Mouse (Mus musculus) megakaryocyte, embryonic 14.5 days (primary cell): ENCODE measurements around the gene Cacng7. TPM values are rescaled to one million over a fixed set of nuclear protein-coding genes. Genes with fewer than 3 reads are reported as not detected.

Experiments
- H3K27me3 ChIP-seq: replicated peaks from 2 replicates; pipeline ENCODE3; 2012; ENCODE audit warnings: inconsistent platforms
- H3K36me3 ChIP-seq: replicated peaks from 2 replicates; pipeline ENCODE3; 2012; ENCODE audit warnings: low read length, inconsistent platforms, mixed read lengths
- H3K4me1 ChIP-seq: 2 replicates; pipeline ENCODE4 v1.6.1; 2012; ENCODE audit warnings: inconsistent platforms
- H3K4me3 ChIP-seq: replicated peaks from 2 replicates; pipeline ENCODE3; 2012; ENCODE audit warnings: moderate library complexity, mild to moderate bottlenecking, inconsistent platforms
- H3K9me3 ChIP-seq: 2 replicates; pipeline ENCODE4 v1.6.1; 2012; ENCODE audit warnings: inconsistent platforms
- FLI1 ChIP-seq: IDR thresholded peaks from 2 replicates; pipeline ENCODE4 v1.6.1; 2012; ENCODE audit warnings: low read length, inconsistent platforms, mixed read lengths
- GATA1 ChIP-seq: IDR thresholded peaks from 3 replicates; pipeline ENCODE4 v1.6.1; 2012; ENCODE audit warnings: mixed read lengths, low read length, inconsistent platforms, borderline replicate concordance
- polyA plus RNA-seq: library from polyadenylated mRNA; stranded (reverse); fragments of >175 nt; gene quantifications from 2 replicates; pipeline ENCODE4 v1.2.3, GENCODE M21; 2012; ENCODE audit warnings: low replicate concordance; ENCODE audit not compliant: insufficient read depth

Cacng7 gene
- polyA plus RNA-seq, 1 experiment = not detected

- peaks cover 5% of the 10 kb centered on the region for H3K27me3 ChIP-seq
- H3K4me1 ChIP-seq = peaks cover 7% of the 10 kb centered on the region; the same call in 1 of the 2 replicates
- no peaks in the 10 kb centered on the region for H3K36me3 ChIP-seq
- H3K4me3 ChIP-seq = no peak overlapping the region
- TF ChIP-seq FLI1 = no peak
- TF ChIP-seq GATA1 = no peak
- H3K9me3 ChIP-seq = no peaks in the 10 kb centered on the region
Measured at GRCm38 (mm10) chr7:3384807-3385319, 52.1 kb downstream of the Cacng7 start.

DNA sequence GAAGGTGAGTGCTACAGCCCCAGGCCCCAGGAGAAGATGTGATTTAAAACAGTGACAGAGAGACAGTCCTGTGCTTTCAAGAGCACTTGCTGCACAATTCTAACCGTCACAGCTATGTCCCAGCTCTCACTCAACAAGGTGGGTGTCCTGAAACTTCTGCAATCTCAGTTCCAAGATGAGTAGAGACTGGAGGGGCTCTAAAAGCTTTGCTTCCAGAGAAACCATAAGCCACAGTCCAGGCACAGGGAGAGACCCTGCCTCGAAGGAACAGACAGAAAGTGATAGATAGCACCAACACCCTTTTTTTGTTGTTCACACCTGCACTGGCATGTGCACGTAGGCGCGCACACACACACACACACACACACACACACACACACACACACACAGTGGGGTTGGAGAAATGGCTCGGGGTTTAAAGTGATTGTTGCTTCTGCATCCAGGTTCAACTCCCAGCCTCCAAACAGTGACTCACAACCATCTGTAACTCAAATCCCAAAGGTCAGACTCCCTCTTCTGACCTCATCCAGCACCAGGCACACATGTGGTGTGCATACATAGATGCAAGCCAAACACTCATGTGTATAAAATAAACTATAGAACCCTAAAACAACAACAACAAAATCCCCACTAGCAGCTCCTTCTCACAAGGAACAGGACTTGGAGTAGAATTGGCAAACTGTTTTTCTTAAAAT, 53.4 kb downstream of the Cacng7 start:
- Histone ChIP-seq H3K9me3 (no peaks in the 10 kb centered on the region), H3K4me1 (peaks cover 19% of the 10 kb centered on the region), H3K27me3 (peaks cover 9% of the 10 kb centered on the region), H3K36me3 (no peaks in the 10 kb centered on the region), H3K4me3 (no peak overlapping the region)
- TF ChIP-seq FLI1 (no peak), GATA1 (no peak)

DNA sequence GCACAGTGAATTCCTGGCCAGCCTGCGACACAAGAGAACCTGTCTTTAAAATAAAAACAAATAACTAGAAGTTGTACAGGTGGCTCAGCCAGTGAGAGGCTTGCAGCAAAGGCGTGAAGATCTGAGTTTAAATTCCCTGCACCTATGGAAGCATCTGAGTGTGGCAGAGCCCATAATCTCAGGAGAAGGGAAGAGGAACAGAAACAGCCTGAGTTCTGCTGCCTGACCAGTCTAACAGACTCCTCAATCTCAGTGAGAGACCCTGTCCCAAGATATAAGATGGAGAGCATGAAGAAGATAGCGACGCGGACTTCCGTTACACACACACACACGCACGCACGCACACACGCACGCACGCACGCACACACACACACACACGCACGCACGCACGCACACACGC, 55.0 kb downstream of the Cacng7 start:
- Histone ChIP-seq H3K4me1 (peaks cover 19% of the 10 kb centered on the region), H3K9me3 (no peaks in the 10 kb centered on the region), H3K36me3 (no peaks in the 10 kb centered on the region), H3K27me3 (peaks cover 19% of the 10 kb centered on the region), H3K4me3 (no peak overlapping the region)
- TF ChIP-seq GATA1 (no peak), FLI1 (no peak)

- TF ChIP-seq FLI1 (no peak), GATA1 (no peak)
- H3K36me3 ChIP-seq = no peaks in the 10 kb centered on the region
- peaks cover 23% of the 10 kb centered on the region for H3K27me3 ChIP-seq
- no peak overlapping the region for H3K4me3 ChIP-seq
- no peaks in the 10 kb centered on the region for H3K9me3 ChIP-seq
- H3K4me1 ChIP-seq = peaks cover 19% of the 10 kb centered on the region
Measured at GRCm38 (mm10) chr7:3388885-3389284, 56.1 kb downstream of the Cacng7 start.

DNA sequence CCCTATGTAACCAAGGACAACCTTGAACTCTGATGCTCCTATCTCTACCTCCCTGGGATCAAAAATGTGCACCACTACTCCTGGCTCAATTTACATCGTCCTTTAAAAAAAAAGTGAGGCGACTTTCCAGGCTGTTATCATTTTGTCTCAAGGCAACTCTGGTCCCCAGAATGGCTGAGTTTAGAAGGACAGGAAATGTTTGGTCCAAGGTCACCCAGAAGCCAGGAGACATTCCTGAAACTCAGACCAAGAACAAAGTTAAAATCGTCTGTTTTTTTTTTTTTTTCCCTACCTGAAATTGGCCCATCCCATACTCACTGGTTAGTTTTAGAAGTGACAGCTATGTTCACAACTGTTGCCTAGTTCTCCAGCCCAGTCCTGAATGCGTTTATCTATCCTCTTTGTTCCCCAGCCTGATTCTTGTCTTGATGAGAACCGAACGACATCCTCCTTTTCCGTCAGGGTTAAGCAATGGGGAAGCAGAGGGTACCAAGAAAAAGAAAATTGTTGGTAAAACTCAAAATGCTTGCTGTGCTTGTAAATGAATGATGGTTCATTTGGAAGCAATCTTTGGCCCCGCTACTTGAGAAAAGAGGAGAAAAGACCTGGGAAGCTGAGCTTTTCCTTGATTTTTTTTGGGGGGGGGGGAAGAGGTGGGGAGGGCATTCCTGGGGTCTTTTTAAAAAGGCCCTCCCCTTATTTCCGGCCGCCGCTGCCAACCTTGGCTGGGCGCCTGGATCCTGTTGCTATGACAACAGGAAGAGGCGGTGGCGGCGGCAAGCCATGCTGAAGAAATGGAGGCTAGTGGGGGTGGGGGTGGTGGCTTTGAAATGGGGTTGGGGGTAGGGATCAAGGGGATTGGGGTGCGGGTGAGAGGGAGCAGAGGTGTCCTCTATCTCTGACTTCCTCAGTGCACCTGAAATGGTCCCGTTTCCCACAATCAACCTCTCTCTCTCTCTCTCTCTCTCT, 57.0 kb downstream of the Cacng7 start:
- no peak for TF ChIP-seq GATA1
- no peak for TF ChIP-seq FLI1
- peaks cover 19% of the 10 kb centered on the region for H3K4me1 ChIP-seq
- peaks cover 23% of the 10 kb centered on the region for H3K27me3 ChIP-seq
- no peaks in the 10 kb centered on the region for H3K9me3 ChIP-seq
- no peak overlapping the region for H3K4me3 ChIP-seq
- no peaks in the 10 kb centered on the region for H3K36me3 ChIP-seq

- no peaks in the 10 kb centered on the region for H3K36me3 ChIP-seq
- no peak for TF ChIP-seq GATA1
- TF ChIP-seq FLI1 = no peak
- H3K9me3 ChIP-seq = no peaks in the 10 kb centered on the region
- peaks cover 19% of the 10 kb centered on the region for H3K4me1 ChIP-seq
- peaks cover 23% of the 10 kb centered on the region for H3K27me3 ChIP-seq
- H3K4me3 ChIP-seq = no peak within 1 kb of the TSS
Measured at GRCm38 (mm10) chr7:3390413-3391080, 57.8 kb downstream of the Cacng7 start, which contains the start of gene Cacng8. TSS of gene Cacng8 (plus strand) at chr7:3390683.

DNA sequence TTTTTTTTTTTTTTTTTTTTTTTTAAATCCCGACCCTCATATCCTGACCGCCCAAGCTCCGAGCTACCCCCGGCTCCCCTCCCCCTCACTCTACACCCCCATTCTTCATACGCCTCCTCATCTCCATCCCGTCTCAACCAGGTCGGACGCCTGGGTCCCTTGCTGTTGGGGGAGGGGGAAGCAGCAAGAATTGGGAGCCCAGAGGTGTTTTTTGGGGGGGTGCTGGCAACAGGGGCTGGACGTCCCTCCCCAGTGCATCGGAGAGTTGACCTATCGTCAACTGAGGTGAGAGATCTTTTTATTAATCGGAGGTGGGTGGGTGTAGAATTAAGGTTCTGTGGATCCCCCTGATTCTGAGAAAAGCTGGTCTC, 58.3 kb downstream of the Cacng7 start:
- Histone ChIP-seq H3K9me3 (no peaks in the 10 kb centered on the region), H3K27me3 (peaks cover 26% of the 10 kb centered on the region), H3K4me1 (peaks cover 19% of the 10 kb centered on the region), H3K4me3 (no peak overlapping the region), H3K36me3 (no peaks in the 10 kb centered on the region)
- no peak for TF ChIP-seq GATA1
- no peak for TF ChIP-seq FLI1

DNA sequence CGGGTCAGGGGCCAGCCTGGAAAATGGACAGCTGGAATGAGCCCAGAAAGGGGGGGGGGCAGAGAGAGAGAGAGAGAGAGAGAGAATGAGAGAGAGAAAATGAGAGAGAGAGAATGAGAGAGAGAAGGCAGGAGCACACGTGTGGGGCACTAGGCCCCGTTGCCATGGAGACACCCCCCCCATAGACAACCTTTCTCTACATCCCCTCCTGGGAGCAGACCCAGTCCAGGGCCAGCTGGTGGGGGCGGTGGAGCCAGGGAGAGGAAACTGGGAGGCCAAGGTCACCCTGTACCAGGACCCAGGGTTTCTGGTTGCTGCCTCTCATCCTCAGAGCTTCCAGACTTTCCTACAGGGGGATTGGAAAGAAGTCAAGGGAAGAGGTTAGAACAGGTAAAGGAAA, 59.1 kb downstream of the Cacng7 start:
- H3K36me3 ChIP-seq = no peaks in the 10 kb centered on the region
- H3K4me1 ChIP-seq = peaks cover 19% of the 10 kb centered on the region
- no peak overlapping the region for H3K4me3 ChIP-seq
- H3K27me3 ChIP-seq = peaks cover 26% of the 10 kb centered on the region
- H3K9me3 ChIP-seq = no peaks in the 10 kb centered on the region
- TF ChIP-seq FLI1 (no peak), GATA1 (no peak)

- Histone ChIP-seq H3K9me3 (no peaks in the 10 kb centered on the region), H3K4me1 (no peaks in the 10 kb centered on the region), H3K4me3 (no peak overlapping the region), H3K27me3 (peaks cover 18% of the 10 kb centered on the region), H3K36me3 (no peaks in the 10 kb centered on the region)
- TF ChIP-seq GATA1 (no peak), FLI1 (no peak)
Measured at GRCm38 (mm10) chr7:3397355-3397754, 64.6 kb downstream of the Cacng7 start.
